Mouse (Mus musculus) embryo, embryonic 9.5 days (tissue): Measurements from ENCODE around the gene Kdelr2.

Experiments used
- DNase-seq: peaks from one replicate; pipeline ENCODE4 v3.0.0-alpha.2; 2017; ENCODE audit errors: extremely low spot score

Gene Kdelr2

GRCm38 (mm10) chr5:143401556-143401955, 2.1 kb upstream of the Kdelr2 start:
- no peak for DNase-seq

GRCm38 (mm10) chr5:143404148-143404930, 701 bp downstream of the Kdelr2 start:
- no peak for DNase-seq

GRCm38 (mm10) chr5:143405200-143405599, 1.6 kb downstream of the Kdelr2 start:
- DNase-seq = no peak

GRCm38 (mm10) chr5:143406548-143406947, 2.9 kb downstream of the Kdelr2 start:
- no peak for DNase-seq

GRCm38 (mm10) chr5:143409239-143409638, 5.6 kb downstream of the Kdelr2 start:
- no peak for DNase-seq

GRCm38 (mm10) chr5:143410841-143411395, 7.3 kb downstream of the Kdelr2 start:
- DNase-seq = no peak

- DNase-seq = no peak
These were observed 17.8 kb downstream of the Kdelr2 start for GRCm38 (mm10) chr5:143421484-143421883.

GRCm38 (mm10) chr5:143422990-143423389, 19.4 kb downstream of the Kdelr2 start:
- no peak for DNase-seq

- DNase-seq = peak; percentile 56
These were observed 20.4 kb downstream of the Kdelr2 start for GRCm38 (mm10) chr5:143423899-143424519.

GRCm38 (mm10) chr5:143434421-143434820, 30.8 kb downstream of the Kdelr2 start:
- DNase-seq = peak; percentile 83

GRCm38 (mm10) chr5:143441298-143441697, 37.7 kb downstream of the Kdelr2 start:
- DNase-seq = no peak

- DNase-seq = no peak
These were observed 38.1 kb downstream of the Kdelr2 start for GRCm38 (mm10) chr5:143441753-143442152.

GRCm38 (mm10) chr5:143463671-143464070, 60.0 kb downstream of the Kdelr2 start:
- DNase-seq = no peak

GRCm38 (mm10) chr5:143464100-143464756, 60.6 kb downstream of the Kdelr2 start, which contains the start of gene Daglb:
Gene Daglb, plus strand, starts transcription at chr5:143464584.
- peak; percentile 87 for DNase-seq

GRCm38 (mm10) chr5:143464757-143465118, 61.1 kb downstream of the Kdelr2 start:
- DNase-seq = no peak

- DNase-seq = no peak
These were observed 61.8 kb downstream of the Kdelr2 start for GRCm38 (mm10) chr5:143465156-143466085.

- no peak for DNase-seq
These were observed 63.4 kb downstream of the Kdelr2 start for GRCm38 (mm10) chr5:143466891-143467669.

- no peak for DNase-seq
These were observed 64.3 kb downstream of the Kdelr2 start for GRCm38 (mm10) chr5:143467931-143468330.

GRCm38 (mm10) chr5:143469628-143470027, 66.0 kb downstream of the Kdelr2 start:
- DNase-seq = no peak

- DNase-seq = no peak
These were observed 67.0 kb downstream of the Kdelr2 start for GRCm38 (mm10) chr5:143470421-143471164.
